Mouse (Mus musculus) liver, embryonic 18 days (tissue): ENCODE measurements around the gene Tmem91. TPM values are rescaled to one million over a fixed set of nuclear protein-coding genes. Genes with fewer than 3 reads are reported as not detected.

Source experiments
- polyA plus RNA-seq: library from polyadenylated mRNA; depleted of rRNA; stranded (reverse); fragments of >200 nt; gene quantifications from 2 replicates; pipeline ENCODE4 v1.2.3, GENCODE M21; 2012; rRNA removed

The Tmem91 gene
- polyA plus RNA-seq = 0.62 and 0.63 TPM in 2 replicates

DNA sequence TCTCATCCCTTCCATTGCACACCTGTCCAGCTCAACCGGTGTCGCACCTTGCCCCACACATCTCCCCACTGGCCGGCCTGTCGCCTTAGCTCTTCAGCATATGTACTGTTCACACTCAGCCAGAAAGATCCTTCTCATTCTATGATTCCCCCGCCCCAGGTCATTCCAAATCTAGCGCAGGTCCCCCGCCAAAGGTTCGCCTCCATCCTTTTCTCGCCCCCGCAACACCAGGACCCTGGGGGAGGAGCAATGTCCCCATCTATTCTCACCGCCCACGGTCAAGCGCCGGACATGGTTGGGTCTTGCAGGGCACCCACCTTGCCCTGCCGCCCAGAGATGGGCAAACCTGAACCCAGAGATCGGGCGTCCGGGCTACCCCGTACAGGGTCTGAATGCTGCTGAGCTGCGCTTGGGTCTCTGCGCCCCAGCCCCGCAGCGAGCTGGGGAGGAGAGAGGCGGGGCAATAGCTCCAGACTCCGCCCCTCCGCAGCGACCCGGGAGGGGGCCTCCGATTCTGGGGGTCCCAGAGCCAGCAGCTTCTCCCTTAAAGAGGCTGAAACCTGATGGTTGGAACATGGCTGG is at the start of gene Tmem91:
Gene Tmem91 (minus strand): TSS at position 448 of the 582 bp plus-strand sequence.

DNA sequence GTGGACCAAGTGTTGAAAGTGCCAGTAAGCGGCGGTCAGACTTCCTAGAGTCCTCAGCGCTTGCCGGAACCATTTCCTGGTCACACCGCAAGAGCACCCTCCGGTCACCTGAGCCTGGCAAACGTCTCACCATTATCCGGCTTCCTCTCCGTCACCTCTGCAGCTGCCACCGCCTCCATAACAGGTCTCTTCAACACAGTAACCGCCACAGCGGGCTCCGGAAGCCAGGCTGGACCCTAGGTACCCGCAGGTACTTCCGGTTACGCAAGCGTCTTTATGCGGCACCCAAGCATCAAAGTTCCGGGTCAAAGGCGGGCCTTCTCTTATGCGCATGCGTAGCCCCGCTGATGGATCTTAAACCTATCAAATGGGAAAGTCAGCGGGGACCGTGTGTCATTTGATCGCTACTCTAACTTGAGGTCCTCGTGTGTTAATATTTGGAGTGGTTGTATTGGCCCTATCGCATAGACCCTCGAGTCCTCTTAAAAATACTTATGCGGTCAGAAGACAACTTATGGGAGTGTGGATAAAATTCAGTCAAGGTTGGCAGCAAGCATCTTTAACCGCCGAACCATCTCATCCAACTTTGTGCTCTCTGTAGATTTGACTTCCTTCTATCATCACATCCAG is 43.9 kb upstream of the Tmem91 start, which contains the start of gene Ccdc97:
Gene Ccdc97 (minus strand): TSS at position 301 of the 630 bp plus-strand sequence.

DNA sequence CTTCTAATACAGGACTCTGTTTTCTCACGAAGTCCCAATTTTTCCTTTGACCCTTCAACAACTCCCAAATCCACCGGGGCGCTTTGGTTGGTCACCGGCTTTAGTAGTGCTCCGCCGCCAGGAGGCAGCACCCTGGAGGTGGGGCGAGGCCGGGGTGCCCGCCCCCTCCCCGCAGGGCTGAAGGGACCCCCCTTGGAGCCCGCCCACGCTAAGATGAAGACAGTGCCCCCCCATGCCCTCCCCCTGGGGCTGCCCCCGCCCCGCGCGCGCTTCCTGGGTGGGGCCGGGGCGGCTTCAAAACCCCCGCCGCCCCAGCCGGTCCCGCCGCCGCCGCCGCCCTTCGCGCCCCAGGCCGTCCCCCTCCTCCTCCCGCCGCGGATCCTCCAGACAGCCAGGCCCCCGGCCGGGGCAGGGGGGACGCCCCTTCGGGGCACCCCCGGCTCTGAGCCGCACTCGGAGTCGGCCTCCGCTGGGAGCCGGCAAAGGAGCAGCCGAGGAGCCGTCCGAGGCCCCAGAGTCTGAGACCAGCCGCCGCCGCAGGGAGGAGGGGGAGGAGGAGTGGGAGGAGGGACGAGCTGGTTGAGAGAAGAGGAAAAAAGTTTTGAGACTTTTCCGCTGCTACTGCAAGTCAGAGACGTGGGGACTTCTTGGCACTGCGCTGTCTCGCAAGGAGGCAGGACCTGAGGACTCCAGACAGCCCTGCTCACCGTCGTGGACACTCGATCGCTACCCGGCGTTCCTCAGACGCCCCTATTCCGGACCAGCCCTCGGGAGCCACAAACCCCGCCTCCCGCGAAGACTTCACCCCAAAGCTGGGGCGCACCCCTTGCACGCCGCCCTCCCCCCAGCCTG is 11.9 kb upstream of the Tmem91 start, which contains the start of gene Tgfb1:
Gene Tgfb1 (plus strand): TSS at position 323 of the 852 bp plus-strand sequence.

DNA sequence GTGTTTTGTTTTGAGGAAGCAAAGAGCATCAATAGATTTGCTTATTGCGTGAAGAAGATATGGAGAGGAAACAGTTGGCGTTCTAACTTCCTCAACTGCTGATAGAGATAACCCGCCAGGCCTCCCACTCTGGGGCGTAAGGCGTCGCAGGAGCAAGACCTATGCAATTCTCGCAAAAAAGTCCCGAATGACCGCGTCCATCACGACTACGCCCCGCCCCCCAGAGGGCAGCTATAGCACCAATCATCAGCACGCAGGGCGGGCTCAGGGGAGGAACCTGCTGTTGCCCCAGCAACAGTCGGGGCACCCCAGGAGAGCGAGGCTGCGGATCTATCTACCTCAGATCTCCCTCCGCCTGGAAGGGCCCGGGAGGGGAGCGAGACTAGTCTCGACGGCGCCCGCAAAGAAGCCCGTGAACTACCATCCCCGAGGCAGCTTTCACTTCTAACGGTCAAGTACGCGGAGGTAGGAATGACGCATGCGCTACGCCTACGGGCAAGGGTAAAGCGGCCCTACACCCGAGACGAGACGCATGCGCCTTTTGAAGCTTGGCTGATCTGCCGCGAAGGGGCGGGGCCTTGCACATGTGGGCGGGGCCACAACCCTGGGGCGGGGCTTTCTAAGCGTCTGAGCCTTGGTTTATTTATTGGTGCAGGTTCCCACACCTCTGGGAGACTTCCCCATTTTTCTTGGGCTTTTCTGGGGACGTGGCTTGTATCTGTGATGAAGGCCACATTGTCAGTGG is 5.7 kb upstream of the Tmem91 start, which contains the start of gene B9d2:
Gene B9d2 (plus strand): TSS at position 267 of the 745 bp plus-strand sequence.

DNA sequence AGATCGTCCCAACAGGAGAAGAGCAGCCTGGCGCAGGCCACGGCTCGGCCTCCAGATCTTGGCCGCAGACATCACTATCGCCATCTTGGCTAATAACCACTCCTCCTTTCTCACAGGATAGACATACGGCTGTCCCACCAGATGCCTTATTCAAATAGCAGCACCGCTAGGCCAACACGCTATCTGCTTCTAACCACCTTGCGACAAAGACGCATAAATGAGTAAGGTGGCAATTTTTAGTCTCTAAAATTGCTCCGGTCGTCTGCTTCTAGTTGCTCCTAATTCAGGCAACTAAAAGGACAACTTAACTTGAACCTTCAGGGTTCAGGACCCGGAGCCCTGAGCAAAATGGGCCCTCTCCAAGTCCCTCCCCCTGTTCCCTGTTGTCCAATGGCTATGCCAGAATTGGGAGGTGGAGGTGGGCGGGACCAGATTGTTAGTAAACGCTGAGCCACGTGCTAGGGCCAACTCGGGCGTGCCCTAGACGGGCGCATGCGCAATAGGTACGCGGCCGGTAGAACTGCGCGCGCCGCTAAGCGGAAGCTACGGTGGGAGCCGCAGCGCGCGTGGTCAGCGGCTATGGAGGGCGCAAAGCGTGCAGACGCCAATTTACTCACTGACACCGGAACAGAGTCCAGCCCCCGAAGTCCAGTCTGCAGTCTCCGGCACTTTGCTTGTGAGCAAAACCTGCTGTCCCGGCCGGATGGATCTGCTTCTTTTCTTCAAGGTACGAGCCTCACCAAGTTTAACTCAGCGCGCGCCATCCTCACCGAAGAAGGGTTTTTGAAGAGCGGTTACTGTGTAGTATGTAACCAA is 16.1 kb downstream of the Tmem91 start, which contains the start of the genes Bckdha and Exosc5:
Gene Bckdha (minus strand): TSS at position 325 of the 816 bp plus-strand sequence.
Gene Exosc5 (plus strand): TSS at position 508 of the 816 bp plus-strand sequence.

DNA sequence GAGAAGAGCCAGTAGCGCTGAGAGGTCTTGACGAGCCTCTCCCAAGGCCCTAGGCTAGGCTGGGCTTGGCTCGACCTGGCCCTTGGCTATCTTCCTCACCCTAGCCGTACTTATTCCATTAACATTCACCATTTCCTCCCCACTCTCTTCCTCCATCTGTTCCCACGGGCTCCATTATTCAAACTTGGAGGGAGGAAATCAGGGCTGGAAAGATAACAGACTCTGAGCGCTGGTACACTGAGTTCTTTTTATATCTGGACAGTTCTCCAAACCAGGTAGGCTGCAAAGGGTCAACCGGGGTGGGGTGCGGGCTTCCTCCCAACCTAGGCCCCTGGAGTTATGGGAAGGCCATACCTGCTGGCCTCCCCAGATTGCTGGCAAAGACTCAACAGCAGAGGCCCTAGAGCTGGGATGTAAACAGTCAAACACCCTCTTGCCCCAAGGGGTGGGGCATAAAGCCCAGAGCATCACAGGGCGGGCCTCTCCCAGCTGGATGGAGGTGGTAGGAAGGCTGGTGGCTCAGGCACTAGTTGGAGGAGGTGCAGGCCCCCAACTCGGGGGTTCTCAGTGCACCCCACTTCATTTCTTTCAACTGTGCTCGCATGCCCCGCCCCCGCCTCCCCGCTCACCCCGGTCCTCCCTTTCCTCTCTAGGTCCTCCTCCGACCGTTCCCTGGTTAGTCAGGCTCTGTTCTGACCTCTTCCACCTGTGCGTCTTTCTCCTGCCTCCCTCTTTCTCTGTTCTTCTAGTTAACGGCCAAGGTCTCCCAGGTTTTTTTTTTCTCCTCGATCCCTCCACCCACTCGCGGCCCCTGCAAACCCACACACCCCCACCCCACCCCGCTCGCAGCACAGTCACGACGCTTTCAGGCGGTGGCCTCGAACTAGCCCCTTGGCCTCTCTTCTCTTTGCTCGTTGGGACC is 48.2 kb downstream of the Tmem91 start, which contains the start of gene B3gnt8:
Gene B3gnt8 (plus strand): TSS at position 146 of the 922 bp plus-strand sequence.

Other genes with a start within 250 kb of the Tmem91 start
- gene Ceacam1, start 197.6 kb downstream of the Tmem91 start, polyA plus RNA-seq = 28.6 and 33.7 TPM in 2 replicates
- gene Ceacam2, start 135.3 kb downstream of the Tmem91 start, polyA plus RNA-seq = 0.02 and 0.05 TPM in 2 replicates
- 0.22 TPM in 1 of 2 replicates, not detected in the other for gene Erich4, start 59.3 kb downstream of the Tmem91 start, polyA plus RNA-seq
- 11.8 and 12.8 TPM in 2 replicates for gene Dmac2, start 55.8 kb downstream of the Tmem91 start, polyA plus RNA-seq
- 2.6 and 2.7 TPM in 2 replicates for gene B3gnt8, start 48.5 kb downstream of the Tmem91 start, polyA plus RNA-seq
- 115 and 116 TPM in 2 replicates for gene Bckdha, start 16.2 kb downstream of the Tmem91 start, polyA plus RNA-seq
- 26.4 and 31.9 TPM in 2 replicates for gene Exosc5, start 16.0 kb downstream of the Tmem91 start, polyA plus RNA-seq
- gene B9d2, start 5.6 kb upstream of the Tmem91 start, polyA plus RNA-seq = 18.3 and 19.4 TPM in 2 replicates
- 11.8 and 13.6 TPM in 2 replicates for gene Tgfb1, start 11.8 kb upstream of the Tmem91 start, polyA plus RNA-seq
- 12.6 and 16.0 TPM in 2 replicates for gene Ccdc97, start 43.9 kb upstream of the Tmem91 start, polyA plus RNA-seq
- gene Hnrnpul1, start 79.6 kb upstream of the Tmem91 start, polyA plus RNA-seq = 16.1 and 17.3 TPM in 2 replicates
- 13.4 and 14.2 TPM in 2 replicates for gene Axl, start 113.5 kb upstream of the Tmem91 start, polyA plus RNA-seq
- gene Cyp2s1, start 141.7 kb upstream of the Tmem91 start, polyA plus RNA-seq = 0.82 and 0.96 TPM in 2 replicates
- gene Cyp2b10, start 222.5 kb upstream of the Tmem91 start, polyA plus RNA-seq = 0.02 and 0.07 TPM in 2 replicates